Mouse (Mus musculus): Measurements from ENCODE around the gene Cog5.
A peak's percentile ranks its signal among the peaks of the same experiment; 100 is the strongest.

The Cog5 gene

DNA sequence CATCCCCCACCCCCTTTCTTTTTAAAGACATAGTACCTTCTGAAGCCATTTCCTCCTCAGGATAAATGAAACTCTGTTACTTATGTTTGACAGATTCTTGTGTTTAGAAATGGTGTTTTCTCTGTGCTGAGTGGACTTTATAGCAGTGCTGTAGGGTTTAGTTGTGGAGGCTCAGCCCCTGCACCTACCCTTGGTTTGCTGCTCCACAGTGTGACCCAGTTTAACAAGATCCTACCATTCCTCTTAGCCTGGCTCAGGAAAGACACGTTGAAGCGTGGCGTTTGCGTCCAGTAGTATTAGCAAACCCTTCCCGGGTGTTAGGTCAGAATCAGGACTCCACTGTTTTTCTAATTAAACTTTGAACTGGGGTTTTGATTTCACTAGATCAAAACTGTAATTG, 241.6 kb downstream of the Cog5 start:
- no peak for DNase-seq

DNA sequence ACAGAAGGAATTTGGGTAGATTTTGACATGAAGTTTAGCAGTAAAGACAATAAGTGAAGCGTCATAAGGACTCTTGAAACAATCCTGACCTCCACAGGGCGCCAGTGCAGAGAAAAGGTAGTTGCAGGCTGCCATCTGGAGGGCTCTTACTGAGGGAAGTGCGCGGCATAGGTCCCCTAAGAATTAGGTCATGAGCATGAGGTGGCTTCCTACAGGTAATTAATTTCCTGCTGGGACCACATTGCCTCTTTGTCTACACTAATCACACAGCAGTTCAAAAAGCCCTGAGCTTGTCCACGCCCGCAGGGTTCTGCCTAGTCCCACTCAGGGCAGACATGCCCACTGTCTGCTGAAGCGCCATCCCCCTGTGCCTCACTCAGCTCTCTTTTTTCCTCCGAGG, 242.3 kb downstream of the Cog5 start:
- DNase-seq, result peak in 1 of 2 experiments; percentile 13

DNA sequence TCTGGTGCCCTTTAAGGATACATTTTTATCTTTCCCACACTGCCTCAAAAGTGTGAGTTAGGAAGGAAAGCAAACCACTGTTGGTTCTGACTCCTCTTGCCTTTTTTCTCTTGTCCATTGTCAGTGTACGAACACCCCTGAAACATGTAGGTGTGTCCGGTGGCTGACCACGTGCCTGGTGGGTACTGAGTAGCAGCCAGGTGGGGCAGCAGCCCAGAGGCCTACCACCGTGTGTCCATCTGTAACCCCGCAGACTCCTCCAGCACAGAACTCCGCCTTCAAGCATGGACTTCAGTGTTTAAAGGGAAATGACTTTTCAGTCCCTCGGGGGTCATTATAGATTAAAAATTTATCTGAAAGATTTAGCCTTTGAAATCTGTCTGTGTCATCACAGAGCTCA, 242.8 kb downstream of the Cog5 start:
- no peak for DNase-seq

DNA sequence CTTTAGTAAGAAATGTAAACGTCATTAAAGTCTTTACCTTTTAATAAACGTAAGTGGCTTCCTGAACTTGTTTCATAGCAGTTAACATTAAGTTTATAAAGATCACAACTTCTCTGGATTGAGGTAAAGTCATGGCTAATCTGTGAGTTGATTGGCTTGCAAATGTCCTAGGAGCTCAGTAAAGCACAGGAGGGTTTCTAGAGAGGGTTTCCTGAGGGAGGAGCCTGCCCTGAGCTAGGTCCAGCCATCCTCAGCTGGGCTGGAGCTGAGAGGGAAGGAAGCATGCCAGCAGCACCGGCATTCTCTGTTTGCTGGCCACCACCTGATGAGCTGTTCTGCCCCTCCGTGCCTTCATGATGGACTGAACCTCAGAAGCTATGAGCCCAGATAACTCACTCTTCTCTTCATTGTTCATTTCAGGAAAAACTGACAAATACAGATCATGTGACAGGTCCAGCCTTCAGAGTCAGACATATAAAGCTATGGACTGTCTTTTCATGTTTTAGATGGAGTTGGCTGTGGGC, 245.8 kb downstream of the Cog5 start:
- peak in 1 of 2 experiments; percentile 16 for DNase-seq

DNA sequence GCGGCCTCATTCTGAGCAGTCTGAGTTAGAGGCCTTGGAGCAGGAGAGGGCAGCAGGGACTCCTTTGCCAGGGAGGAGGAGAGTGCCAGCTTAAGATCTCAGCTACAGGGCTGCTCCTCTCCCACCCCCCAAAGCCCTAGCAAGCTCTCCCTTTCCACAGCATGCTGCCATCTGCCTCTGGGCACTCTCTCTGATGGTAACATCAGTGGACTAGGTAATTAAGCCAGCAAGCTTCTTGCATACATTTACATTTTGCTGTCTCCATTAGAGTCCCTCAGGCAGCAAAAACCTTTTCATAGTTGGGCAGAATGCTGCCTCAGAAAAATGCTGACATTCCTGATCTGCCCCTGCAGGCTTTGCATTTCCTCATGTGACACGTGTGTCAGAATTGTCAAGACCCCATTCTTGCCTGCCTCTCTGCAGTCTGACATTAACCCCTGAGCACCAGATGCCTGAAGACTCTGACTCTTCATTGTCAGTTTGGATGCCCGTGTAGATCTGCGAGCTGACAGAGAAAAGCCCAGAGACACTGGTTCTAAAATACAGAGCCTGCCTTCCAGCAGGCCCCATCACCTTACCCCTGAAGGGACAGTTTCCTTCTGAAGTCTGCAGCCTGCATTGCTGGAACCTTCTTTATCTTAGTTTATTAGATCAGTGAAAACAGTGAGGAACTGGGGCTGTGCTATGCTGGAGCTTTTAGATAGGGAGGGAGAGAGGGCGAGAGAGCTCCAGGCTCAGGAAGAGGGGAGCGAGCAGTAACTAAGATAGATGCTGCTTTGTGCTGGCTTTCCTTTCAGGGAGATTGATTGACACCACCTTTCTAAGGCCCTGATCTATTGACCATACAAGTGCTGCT, 251.3 kb downstream of the Cog5 start:
- DNase-seq, result no peak

DNA sequence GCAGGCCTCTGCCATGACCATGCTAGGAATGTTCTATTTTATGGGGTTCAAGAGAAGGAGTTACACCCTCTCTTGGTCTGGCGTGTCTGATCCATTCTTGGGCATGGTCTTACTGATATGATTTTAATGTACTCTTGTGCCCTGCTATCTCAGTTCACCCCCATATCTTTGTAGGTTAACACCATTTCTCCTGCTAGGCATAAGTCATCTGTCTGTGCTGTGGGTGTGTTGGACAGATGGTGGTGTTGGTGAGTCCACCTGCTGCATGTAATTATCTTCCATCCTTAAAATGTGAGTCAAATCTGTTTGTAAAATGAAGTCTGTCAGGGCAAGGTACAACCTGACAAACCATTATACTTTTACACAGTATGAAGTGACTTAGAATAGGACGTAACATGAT, 252.8 kb downstream of the Cog5 start:
- DNase-seq, result no peak

DNA sequence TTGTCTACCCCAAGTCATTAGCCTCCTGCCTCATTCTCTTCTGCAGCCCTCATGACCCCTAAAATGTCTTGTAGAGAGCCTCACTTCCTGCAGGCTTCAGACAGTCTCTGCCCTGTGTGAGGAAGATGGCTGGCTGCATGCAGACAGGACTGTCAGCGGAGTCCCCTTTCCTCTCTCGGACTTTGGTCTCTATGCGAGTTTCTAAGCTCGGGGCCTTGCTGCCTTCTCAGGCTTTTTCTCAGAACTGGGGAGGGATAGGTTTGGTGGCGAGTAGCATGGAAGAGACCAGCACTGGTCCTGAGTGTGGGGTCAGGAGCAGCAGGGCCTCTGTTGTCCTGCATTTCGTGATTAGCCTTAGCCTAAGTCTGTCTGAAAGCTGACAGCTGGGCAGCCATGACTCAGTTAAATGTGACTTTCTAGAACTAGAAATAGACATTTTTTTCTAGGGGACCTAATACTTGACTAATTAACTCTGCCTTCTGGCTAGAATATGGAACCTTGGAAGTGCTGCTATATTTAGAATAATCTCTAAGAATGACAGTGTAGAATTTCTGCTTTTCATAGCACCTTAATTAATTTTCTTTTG, 258.4 kb downstream of the Cog5 start:
- DNase-seq, result no peak

DNA sequence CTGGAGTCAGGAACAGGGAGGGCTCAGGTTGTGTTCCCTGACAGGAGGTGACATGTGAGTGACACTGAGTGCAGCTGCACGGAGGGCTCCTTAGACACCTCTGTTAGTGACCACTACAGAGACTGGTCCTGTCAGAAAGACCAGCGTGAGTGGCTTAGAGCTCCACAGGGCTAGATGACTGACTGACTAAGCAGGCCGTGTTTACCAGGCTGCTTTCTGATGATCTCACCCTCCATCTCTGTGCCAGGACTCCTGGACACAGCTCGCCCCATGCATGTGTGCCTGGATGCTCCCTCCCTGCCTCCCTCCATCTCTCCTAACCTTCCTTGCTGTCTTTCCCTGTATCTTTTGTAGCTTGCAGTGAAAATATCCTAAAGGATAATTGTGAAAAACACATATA, 258.9 kb downstream of the Cog5 start:
- DNase-seq, result peak in 1 of 2 experiments; percentile 34

DNA sequence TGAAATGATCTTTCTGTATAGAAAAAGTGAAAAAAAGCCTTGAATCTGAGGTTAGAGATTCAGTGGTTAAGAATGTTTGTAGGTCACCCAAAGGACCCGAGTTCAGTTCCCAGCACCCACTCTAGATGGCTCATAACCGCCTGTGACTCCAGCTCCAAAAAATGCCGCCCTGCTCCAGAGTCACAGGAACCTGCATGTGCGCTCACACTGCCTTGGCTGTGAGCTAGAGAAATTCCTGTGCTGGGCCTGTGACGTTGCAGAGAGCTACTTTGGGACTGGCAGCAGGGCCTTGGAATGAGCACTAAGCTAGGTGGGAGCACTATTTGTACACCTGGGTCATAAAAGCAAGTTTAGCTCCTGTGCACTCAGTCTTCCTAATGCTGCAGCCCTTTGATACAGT, 262.0 kb downstream of the Cog5 start:
- DNase-seq, result no peak

DNA sequence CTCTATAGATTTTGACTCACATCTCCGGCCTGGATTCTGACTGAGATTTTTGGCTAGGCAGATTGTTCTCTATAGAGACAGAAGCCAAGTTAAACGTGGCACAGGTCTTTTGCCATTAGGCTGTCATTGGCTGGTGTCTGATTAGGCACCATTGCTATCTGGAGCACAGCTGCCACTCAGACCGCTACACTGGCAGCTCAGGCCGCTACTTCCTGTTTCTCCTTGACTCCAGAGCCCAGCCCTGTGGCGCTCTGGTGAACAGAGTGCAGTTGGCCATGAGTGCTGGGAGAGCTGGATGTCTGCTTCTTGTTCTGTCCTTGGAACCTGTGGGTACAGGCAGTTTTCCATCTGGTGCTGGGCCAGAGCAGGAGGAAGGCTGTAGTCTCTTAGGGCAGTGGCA, 262.6 kb downstream of the Cog5 start:
- peak in 1 of 2 experiments; percentile 29 for DNase-seq

DNA sequence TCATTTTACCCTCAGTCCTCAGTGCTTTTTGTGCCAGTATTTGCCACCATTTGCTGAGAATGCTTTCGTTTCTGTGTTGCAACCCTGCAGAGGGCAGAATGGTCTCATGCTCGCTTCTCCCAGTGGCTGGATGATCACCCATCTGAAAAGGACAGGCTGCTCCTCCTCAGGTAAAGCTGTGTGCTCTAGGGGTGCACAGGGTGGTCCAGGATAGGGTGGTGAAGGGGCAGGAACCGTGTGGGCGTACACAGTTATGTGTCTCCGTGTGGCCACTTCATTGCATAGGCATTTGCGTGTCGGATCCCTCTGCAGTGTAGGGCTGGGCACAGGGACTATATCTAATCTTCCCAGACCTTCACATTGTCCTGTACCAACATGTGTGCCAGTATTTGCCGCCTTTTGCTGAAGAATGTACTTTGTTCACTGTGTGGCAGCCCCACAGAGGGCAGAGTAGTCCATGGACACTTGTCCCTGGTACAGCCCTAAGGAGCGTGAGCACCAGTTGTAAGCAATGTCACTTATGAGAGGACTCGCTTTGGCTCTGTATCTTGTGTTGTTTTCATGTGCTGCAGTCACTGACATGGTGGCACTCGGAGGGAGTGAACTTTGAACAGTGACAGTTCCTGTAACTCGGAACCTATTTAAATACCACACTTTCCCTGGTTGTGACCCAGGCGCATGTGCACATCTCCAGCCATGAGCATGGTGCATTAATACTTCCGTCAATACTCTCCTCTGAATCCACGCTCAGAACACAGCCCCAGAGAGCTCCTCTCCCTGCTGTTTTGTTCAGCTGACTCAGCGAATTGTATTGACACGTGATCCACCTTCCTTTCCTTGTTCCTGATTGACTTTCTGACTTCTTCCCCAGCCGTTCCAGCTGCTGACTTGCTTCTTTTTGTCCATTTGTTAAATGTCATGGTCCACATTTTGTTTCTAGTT, 266.1 kb downstream of the Cog5 start:
- DNase-seq, result no peak

DNA sequence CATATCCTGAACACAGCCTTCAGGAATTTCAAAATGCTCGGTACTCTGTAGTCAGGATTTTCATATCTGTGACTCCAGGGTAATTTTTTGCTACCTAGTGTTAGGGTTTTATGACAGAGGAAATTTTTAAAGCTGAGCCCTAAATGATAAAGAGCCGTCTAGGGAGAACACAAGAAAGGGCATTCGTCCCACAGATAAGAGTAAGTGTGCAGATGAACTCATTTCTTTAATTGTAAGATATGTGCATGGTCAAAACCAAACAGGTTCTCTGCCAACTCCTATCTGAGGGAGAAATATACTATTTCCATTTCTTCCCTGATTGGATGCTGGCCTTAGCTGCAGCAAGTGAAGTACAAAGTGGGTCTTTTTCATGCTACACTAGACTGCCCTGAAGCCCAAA, 269.5 kb downstream of the Cog5 start:
- no peak for DNase-seq

DNA sequence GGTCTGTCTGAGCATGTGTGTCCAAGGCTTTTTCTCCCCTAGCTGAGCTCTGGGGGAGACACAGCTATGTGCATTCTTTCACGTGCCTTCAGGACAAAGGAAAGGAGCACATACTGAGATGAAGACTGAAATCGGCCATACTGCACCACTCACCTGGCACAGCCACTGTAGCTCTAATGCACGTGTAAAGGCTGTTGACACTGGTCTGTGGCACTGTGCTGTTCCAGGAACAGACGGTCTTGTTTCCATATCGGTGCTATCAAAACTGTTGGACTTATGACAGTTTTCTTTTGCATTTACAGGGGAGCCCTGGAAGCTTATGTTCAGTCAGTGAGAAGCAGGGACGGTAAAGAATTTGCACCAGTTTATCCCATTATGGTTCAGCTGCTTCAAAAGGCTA, 270.7 kb downstream of the Cog5 start:
- DNase-seq, result no peak

DNA sequence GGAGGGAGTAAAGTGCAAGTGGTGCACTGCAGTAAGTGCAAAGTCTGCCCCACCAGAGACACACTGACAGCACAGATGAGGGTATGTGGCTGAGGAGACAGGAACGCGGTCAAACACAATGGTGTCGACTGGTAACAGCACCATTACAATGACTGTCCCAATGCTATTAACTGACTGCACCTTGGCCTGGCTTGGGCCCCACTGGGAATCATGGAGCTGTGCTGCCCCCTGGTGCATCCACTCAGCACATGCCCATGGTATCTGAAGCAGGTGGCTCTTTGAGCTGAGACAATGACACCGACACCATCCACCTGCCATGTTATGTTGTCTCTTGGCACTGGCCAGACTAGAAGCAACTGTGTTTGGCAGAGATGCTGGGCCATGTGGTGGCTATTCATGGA, 272.0 kb downstream of the Cog5 start:
- peak; percentile 41 to 47 for DNase-seq

DNA sequence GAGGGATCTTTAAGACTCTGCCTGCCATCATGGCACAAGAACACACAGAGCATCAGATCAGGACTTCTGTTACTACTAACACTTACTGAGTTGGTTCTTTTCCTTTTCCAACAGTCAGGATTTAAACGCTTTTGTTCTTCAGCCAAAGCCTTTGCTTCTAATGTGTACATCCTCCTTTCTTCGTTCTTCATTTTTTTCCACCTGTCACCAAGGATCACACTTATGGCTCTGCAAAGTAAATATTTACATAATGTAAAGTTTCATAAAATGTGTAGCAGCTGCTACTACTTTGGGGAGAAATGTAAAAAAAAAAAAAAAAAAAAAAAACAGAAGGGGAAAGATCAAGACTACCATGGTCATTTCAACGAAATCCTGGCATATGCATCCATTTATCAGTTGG, 273.8 kb downstream of the Cog5 start:
- no peak for DNase-seq

DNA sequence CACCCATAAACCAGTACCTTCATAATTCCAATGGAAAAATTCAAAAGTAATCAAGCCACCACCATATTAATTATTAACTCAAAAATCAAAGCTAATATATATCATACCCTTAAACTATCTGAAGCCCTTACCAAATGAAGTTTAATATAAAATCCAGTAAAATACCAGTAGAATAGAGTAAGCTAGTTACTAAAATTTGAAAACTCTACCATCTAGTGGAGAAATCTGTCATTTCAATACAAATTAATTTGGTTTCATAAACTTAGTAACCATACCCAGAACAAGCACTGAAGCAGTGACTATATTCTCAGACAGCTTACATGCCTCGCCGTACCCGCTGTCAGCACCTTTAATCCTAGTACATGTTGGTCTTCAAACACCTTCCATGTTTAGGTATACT, 277.1 kb downstream of the Cog5 start:
- no peak for DNase-seq

DNA sequence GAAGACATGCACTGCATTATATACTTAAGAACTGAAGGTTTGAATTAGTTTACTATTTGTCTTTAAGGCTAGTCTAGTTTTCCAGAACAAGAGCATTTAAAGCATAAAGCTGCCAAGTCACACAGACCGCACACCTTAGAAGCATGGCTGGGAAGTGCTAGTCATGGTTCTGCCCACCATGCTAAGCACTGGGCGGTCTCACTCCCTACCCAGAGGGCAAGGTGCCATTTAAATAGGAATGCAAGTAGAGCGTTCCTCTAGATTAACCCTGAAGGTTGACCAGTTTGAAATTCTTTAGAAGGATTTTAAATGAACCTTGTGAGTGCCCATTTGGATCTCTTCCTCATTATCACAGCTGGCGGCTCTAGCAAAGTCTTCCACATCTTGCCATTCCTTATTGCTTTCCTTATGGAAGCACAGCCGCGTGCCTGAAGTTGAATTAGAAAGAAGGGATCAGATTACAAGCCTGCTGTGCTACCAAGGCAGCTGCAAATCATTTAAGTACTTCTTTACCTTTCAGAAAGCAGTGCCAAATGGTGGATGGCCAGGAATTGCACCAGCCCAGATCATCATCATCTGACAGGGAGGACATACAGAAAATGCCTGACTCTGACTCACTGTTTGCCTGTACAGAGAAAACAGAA, 282.1 kb downstream of the Cog5 start:
- no peak for DNase-seq

DNA sequence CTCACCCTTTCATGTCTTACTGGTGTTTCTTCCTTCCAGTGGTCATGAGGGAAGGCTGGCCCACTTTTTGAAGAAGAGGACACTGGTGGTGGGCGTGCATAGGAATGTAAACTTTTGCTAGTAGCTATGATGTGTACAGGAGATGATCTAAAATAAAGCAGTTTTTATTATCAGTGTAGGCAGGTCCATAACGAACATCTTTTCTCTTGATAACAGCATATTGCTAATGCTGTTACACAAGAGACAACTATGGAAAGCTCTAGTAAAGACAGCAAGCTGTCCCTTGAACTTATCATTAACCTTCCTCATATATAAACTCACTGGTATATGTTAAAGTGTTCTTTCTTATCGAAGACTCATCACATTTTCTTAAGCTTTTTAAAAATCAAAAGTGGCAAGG, 282.9 kb downstream of the Cog5 start:
- DNase-seq, result no peak

DNA sequence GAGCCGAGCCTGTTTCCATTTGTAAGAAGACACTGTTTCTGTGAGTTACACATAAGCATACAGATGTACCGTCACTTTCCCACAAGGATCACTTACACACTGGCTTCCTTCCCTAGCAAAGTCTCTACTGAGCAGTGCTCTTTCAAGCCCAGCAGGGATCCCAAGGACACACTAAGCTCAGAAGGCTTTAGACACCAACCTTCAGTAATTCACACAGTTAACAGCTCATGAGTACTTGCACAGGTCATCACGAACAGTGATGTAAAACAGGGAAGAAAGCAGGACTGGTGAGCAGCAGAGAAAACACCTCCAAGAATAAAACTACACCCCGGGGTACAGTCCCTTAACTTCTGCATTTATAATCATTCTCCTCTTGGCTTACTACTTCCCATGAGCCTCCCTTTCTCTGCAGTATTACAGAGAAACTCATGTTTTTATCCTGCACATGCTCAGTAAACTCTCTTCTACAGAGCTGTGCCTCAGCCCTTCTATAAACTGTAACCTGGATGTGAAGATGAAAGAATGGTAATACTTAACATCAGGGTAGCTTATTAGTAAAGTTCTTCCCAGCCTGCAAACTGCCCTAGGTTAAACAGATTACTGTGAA, 283.8 kb downstream of the Cog5 start:
- no peak for DNase-seq

DNA sequence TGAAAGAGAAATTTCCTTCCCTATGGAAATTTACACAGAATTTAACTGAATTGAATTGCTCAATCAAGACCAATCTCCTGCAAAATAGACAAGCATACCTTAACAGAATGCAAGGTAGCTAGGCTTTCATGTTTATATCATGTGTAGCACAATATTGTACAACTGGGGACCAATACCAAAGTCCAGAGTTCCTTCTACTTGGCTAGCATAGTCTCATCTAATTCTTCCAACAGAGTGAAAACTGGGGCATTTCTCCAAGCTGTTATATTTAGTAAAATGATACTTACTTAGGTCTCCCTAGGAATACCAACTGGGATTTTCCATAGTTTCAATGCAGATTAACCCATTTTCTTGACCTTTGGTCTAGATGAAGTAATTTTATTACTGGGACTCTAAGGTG, 284.4 kb downstream of the Cog5 start:
- no peak for DNase-seq

DNA sequence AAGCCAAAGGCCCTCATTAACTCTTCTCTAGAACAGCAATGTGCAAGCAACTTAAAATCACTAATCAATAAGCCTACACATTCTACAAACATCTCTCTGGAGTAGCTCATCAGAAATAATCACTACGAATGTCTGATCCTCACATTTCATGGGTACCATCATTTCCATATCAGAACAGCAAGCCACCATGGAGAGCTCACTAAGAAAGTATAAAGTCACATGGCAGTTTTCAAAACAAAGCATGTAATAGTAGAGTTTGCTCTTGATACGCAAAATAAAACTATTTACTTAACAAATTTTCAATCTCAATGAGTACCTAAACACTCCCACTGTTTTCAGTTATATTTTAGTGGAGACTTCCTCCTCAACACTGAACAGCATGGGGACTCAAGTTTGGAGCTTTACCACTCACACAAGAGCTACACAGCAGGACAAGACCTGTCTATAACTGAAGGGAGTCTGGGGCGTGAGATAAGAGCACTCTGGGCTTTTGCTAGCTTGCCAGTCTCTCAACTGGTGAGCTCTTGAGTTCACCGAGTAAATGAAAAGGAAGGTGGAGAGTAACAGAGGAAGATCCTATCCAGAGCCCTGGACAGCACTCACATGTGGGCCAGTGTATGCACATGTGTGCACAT, 288.5 kb downstream of the Cog5 start:
- no peak for DNase-seq

DNA sequence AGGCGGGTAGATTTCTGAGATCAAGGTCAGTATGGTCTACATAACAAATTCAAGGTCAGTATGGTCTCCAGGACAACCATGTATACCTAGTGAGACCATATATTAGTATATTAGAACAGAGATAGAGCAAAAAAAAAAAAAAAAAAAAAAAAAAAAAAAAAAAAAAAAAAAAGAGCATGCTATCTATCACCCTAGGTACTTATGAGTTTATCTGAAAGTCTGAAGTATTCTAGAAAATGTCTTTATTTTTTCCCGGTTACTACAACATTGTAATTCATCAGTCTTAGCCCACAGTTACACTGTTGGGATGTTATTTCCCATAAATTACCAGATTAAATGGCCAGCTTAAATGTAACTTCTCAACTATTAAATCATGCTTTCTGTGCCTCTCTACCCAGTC, 289.7 kb downstream of the Cog5 start:
- no peak for DNase-seq
